Mouse (Mus musculus) cerebral cortex, adult 2 months (tissue): ENCODE measurements around the gene Sypl2.

Experiments
- WGBS: fragments of 180-500 bp; shearing (Covaris S2); methylation state at CpG from one replicate; pipeline ENCODE4 v1.1.7; 2018; 5-methylcytosine and 5-hydroxymethylcytosine counted together

Sypl2 gene

DNA sequence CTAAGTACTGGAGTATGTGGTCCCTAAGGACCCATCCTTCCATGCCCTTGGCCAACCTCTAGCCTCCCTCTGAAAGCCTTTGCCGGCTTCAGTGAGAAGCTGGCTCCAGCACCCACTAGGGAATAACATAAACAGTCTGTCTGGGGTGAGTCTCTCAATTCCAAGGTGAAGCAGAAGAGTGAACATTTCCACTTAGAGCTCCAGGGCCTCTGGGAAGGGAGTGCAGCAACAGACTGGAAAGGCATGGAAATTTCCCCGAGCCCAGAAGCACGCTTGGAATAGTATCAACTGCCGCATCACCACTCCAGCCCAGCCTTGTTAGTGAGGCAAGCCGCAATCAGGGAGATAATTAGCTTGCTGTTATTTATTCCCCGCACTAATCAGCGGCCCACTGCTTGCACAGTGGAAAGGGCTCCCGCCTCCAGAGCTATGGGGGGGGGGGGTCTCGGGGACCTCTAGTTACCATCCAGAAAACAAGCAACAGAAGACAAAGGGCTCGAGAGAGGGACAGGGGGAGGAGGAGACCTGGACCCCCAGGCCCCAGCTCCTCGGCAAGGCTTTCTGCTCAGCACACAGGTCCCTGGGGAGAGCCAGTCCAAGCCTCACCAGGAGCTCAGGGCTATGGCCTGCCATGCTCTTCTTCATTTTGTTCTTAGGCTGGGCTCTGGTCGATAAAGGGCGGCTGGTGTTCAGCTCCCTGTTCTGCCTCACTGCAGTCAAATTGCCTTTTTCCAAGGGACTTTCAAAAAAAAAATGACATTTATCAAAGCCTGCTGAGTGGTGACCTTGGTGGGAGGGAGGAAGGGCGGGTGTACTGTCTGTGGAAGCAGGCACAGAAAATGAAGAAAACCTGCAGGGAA is 51.5 kb downstream of the Sypl2 start:
- 22% methylated on average over 14 of the region's 14 CpGs for WGBS

GRCm38 (mm10) chr3:108169199-108169598 is 57.2 kb downstream of the Sypl2 start:
- 66% methylated on average over 3 of the region's 3 CpGs for WGBS

GRCm38 (mm10) chr3:108167499-108167898 is 58.9 kb downstream of the Sypl2 start:
- WGBS: 62% methylated on average over 14 of the region's 14 CpGs

DNA sequence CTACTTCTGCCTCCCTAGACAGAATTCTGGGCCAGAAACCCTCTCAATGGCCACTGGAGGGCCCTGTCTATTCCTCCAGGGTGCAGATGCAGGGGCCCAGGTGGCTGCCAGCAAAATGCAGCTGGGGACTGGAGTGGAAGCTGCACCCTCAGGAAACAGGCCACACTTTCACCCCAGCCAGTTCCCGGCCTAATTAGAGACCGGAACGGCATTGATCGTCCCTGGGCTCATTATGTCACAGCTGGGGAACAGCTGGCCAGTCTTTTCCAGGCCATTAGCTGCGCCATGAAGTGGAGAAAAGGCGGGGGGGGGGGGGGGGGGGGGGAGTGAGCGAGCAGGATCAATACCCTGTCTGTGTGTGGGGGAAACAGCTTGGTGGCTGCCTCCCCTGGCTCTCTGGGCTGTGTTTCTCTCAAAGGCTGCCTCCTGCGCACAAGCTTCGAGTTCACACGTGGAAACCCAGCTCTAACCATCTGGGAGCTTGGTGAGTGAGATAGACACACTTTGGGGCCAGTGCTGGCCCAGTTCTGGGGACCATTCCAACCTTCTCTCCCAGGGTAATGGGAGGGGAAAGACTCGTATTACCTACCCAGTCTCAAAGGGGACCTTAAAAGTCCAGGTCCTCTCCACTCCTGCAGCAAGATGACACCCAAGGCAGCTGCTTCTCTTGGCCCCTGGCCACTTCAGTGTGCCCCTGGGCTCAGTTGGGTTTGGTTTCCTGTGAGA is 59.8 kb downstream of the Sypl2 start:
- WGBS: 26% methylated on average over 11 of the region's 11 CpGs

DNA sequence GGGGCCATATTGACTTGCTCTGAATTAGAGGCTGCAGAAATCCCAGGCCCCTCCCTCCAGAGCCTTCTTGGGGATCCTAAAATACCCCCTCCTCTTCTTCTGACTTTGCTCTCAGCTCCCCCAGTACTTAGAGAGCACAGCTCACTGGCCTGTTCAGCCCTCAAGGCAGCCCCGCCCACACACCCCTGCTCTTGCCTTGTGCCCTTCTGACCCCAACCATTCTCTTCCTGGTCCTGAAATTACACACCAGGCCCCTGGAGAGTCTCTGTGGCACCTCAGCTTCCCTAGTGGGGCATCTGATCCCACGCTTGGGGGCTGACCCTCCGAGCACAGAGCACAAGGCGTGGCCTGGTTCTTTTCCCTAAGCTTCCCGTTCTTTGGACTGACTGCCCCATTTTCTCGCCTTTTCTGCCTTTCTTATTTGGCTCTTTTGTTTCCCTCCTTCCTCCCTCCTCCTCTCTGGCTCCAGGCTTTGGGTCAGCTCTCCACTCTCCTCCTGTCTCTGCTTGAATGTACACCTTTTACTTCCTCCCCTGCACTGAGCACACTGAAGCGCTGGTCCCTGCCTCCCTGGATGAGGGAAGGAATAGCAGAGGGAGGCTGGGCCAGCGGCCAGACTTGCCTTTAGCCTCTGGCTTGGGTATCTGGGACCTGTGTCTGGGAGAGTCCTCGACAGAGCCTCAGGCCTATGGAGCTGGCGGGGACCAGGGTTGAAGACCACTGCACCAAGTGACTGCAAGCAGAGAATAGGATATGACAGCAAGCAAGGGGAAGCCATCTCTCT is 60.7 kb downstream of the Sypl2 start:
- WGBS: 56% methylated on average over 10 of the region's 10 CpGs

- WGBS: 3% methylated on average over 9 of the region's 9 CpGs
Observed at GRCm38 (mm10) chr3:108164807-108165206, 61.6 kb downstream of the Sypl2 start.

DNA sequence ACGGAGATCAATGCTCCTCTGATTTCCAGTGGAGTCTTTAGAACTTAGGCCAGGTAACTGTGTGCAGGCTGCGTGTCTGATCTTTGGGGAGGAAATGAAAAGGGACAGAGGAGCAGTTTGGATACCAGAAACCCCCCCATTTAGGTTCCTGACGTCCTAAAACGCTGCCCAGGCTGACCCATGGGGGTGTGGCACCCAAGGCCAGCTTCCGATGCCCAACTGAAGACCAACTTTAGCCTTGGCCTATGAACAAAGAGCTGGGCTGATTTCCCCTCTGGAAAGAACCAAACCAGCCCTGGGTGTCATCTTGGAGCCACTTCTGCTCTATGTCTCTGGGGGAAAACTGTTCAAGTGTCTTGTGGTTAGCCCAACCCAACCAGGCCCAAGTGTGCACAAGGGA is 62.4 kb downstream of the Sypl2 start:
- 72% methylated on average over 5 of the region's 5 CpGs for WGBS
